Mouse (Mus musculus) hindbrain, embryonic 16.5 days (tissue): ENCODE results near the gene Map4k2. TPM values are rescaled to one million over a fixed set of nuclear protein-coding genes. Genes with fewer than 3 reads are reported as not detected.

Experiments
- ATAC-seq: fragments of 200-750 bp; cut with Nextera tagmentation; 2 replicates; pipeline ENCODE4 v1.8.0; 2017; ENCODE audit warnings: moderate TSS enrichment, moderate library complexity
- H3K27ac ChIP-seq: fragments of 300-500 bp; sonication (generic); 2 replicates; pipeline ENCODE4 v1.5.1; 2014; ENCODE audit warnings: low read depth, mild to moderate bottlenecking, control low read depth, low read length, moderate library complexity
- H3K27me3 ChIP-seq: fragments of 300-500 bp; sonication (generic); replicated peaks from 2 replicates; pipeline ENCODE4 v1.6.1; 2014; ENCODE audit warnings: low read length; ENCODE audit not compliant: control insufficient read depth, insufficient read depth
- H3K36me3 ChIP-seq: fragments of 300-500 bp; sonication (generic); 2 replicates; pipeline ENCODE4 v1.6.1; 2014; ENCODE audit warnings: mild to moderate bottlenecking, low read length, moderate library complexity, mixed read lengths; ENCODE audit not compliant: control insufficient read depth, insufficient read depth
- H3K4me1 ChIP-seq: fragments of 300-500 bp; sonication (generic); 2 replicates; pipeline ENCODE4 v1.6.1; 2014; ENCODE audit warnings: low read depth, low read length; ENCODE audit not compliant: control insufficient read depth, insufficient read depth
- H3K4me2 ChIP-seq: fragments of 300-500 bp; sonication (generic); 2 replicates; pipeline ENCODE4 v1.6.1; 2014; ENCODE audit warnings: mild to moderate bottlenecking, low read length, control low read depth, moderate library complexity
- H3K4me3 ChIP-seq: fragments of 300-500 bp; sonication (generic); 2 replicates; pipeline ENCODE4 v1.5.1; 2014; ENCODE audit warnings: mild to moderate bottlenecking, low read length, control low read depth, moderate library complexity
- H3K9ac ChIP-seq: fragments of 300-500 bp; sonication (generic); 2 replicates; pipeline ENCODE4 v1.6.1; 2014; ENCODE audit warnings: low read depth, mild to moderate bottlenecking, control low read depth, low read length, moderate library complexity
- H3K9me3 ChIP-seq: fragments of 300-500 bp; sonication (generic); 2 replicates; pipeline ENCODE4 v1.6.1; 2014; ENCODE audit warnings: mild to moderate bottlenecking, low read length, moderate library complexity; ENCODE audit not compliant: control insufficient read depth
- WGBS: fragments of 180-500 bp; shearing (Covaris S2); extraction: QIAGEN DNeasy Blood & Tissue Kit; methylation state at CpG from one replicate; pipeline ENCODE4 v1.1.7; 2014; 5-methylcytosine and 5-hydroxymethylcytosine counted together
- polyA plus RNA-seq: library from polyadenylated mRNA; unstranded; fragments of >200 nt; fragmentation: Nextera tagmentation; extraction: Ambion mirVana; gene quantifications from 2 replicates; pipeline ENCODE4 v1.2.1, GENCODE M21; 2015

Map4k2 gene
- polyA plus RNA-seq, 1 experiment from 2014 or later = 19.6 TPM

DNA sequence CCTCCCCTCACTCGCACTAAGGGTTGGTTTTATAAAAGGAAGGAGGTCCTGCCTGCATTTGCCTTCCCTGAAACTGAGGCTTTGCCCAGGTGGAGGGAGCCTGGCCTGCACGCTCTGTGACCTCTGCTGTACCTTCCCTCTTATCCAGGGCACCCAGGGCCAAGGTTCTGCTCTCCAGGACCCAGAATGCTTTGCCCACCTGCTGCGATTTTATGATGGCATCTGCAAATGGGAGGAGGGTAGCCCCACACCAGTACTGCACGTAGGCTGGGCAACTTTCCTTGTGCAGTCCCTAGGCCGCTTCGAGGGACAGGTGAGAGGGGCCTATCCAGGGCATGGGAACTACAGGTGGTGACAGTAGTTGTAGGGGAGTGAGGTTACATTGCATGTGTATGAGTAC is 1.7 kb upstream of the Map4k2 start:
- Histone ChIP-seq H3K9ac (no peak overlapping the region), H3K4me3 (no peak overlapping the region), H3K27me3 (no peaks in the 10 kb centered on the region), H3K9me3 (no peaks in the 10 kb centered on the region), H3K4me1 (peaks cover 33% of the 10 kb centered on the region), H3K36me3 (peaks cover 45% of the 10 kb centered on the region), H3K4me2 (no peak overlapping the region), H3K27ac (no peak overlapping the region)
- 96% methylated on average over 6 of the region's 6 CpGs for WGBS
- no peak for ATAC-seq

GRCm38 (mm10) chr19:6339890-6340504 is 938 bp upstream of the Map4k2 start:
- 0 out of 2 replicates have a peak overlapping the region, but pooled peaks have one; percentile 63 for H3K4me3 ChIP-seq
- ATAC-seq = no peak
- H3K9ac ChIP-seq = no peak overlapping the region
- no peaks in the 10 kb centered on the region for H3K9me3 ChIP-seq
- H3K27me3 ChIP-seq = no peaks in the 10 kb centered on the region
- WGBS = 76% methylated on average over 14 of the region's 15 CpGs
- H3K4me1 ChIP-seq = peaks cover 29% of the 10 kb centered on the region
- H3K4me2 ChIP-seq = no peak overlapping the region; the same call in 1 of the 2 replicates
- H3K36me3 ChIP-seq = peaks cover 48% of the 10 kb centered on the region
- peak overlapping the region; percentile 20; the same call in 1 of the 2 replicates for H3K27ac ChIP-seq

- H3K36me3 ChIP-seq = peaks cover 63% of the 10 kb centered on the region
- H3K4me1 ChIP-seq = peaks cover 22% of the 10 kb centered on the region
- peak overlapping the region; percentile 78 for H3K4me2 ChIP-seq
- peak overlapping the region; percentile 78 for H3K9ac ChIP-seq
- 18% methylated on average over 16 of the region's 23 CpGs for WGBS
- H3K4me3 ChIP-seq = peak overlapping the region; percentile 63
- H3K9me3 ChIP-seq = no peaks in the 10 kb centered on the region
- H3K27ac ChIP-seq = peak overlapping the region; percentile 52; the same call in 1 of the 2 replicates
- no peak for ATAC-seq
- no peaks in the 10 kb centered on the region for H3K27me3 ChIP-seq
These were observed 630 bp downstream of the Map4k2 start for GRCm38 (mm10) chr19:6341453-6342077.

- Histone ChIP-seq H3K4me1 (peaks cover 13% of the 10 kb centered on the region), H3K27me3 (no peaks in the 10 kb centered on the region), H3K27ac (no peak overlapping the region), H3K9ac (no peak overlapping the region), H3K4me3 (peak overlapping the region; percentile 63; the same call in 1 of the 2 replicates), H3K4me2 (peak overlapping the region; percentile 78; the same call in 1 of the 2 replicates), H3K36me3 (peaks cover 66% of the 10 kb centered on the region), H3K9me3 (no peaks in the 10 kb centered on the region)
- 79% methylated on average over 5 of the region's 5 CpGs for WGBS
- no peak for ATAC-seq
These were observed 1.5 kb downstream of the Map4k2 start for GRCm38 (mm10) chr19:6342276-6342933.

- Histone ChIP-seq H3K9ac (no peak overlapping the region), H3K4me3 (no peak overlapping the region), H3K9me3 (no peaks in the 10 kb centered on the region), H3K4me1 (peaks cover 12% of the 10 kb centered on the region), H3K27me3 (no peaks in the 10 kb centered on the region), H3K36me3 (peaks cover 61% of the 10 kb centered on the region), H3K4me2 (no peak overlapping the region), H3K27ac (no peak overlapping the region)
- 91% methylated on average over 19 of the region's 19 CpGs for WGBS
- ATAC-seq = no peak
These were observed 2.4 kb downstream of the Map4k2 start for GRCm38 (mm10) chr19:6343066-6343925.

GRCm38 (mm10) chr19:6343996-6344395 is 3.1 kb downstream of the Map4k2 start:
- 82% methylated on average over 5 of the region's 5 CpGs for WGBS
- no peak for ATAC-seq
- peaks cover 12% of the 10 kb centered on the region for H3K4me1 ChIP-seq
- no peak overlapping the region for H3K9ac ChIP-seq
- H3K27me3 ChIP-seq = no peaks in the 10 kb centered on the region
- peaks cover 54% of the 10 kb centered on the region for H3K36me3 ChIP-seq
- no peaks in the 10 kb centered on the region for H3K9me3 ChIP-seq
- no peak overlapping the region for H3K27ac ChIP-seq
- H3K4me3 ChIP-seq = no peak overlapping the region
- H3K4me2 ChIP-seq = no peak overlapping the region

- H3K4me2 ChIP-seq = no peak overlapping the region
- H3K27me3 ChIP-seq = no peaks in the 10 kb centered on the region
- peaks cover 8% of the 10 kb centered on the region for H3K4me1 ChIP-seq
- no peak for ATAC-seq
- H3K4me3 ChIP-seq = no peak overlapping the region
- peaks cover 42% of the 10 kb centered on the region for H3K36me3 ChIP-seq
- 90% methylated on average over 5 of the region's 5 CpGs for WGBS
- H3K27ac ChIP-seq = no peak overlapping the region
- H3K9me3 ChIP-seq = no peaks in the 10 kb centered on the region
- no peak overlapping the region for H3K9ac ChIP-seq
These were observed 5.1 kb downstream of the Map4k2 start for GRCm38 (mm10) chr19:6346023-6346422.

DNA sequence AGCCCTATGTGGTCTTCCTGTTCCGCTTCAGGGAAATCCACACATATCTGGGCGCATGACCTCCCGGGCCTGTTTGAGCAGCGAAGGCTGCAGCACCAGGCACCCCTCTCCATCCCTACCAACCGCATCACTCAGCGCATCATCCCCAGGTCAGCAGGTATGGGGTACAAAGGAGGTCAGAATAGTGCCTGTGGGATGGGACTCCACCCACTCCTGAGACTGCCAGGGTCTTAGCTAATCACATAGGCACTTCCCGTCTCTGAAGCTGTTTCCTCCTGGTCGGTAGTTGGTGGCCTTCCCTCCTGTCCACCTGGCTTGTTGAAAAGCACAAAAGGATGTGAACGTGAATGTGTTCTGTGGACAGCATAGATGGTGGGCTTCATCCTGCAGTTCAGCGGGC is 5.7 kb downstream of the Map4k2 start:
- Histone ChIP-seq H3K9ac (no peak overlapping the region), H3K27ac (no peak overlapping the region), H3K27me3 (no peaks in the 10 kb centered on the region), H3K4me2 (no peak overlapping the region), H3K4me3 (no peak overlapping the region), H3K36me3 (peaks cover 42% of the 10 kb centered on the region), H3K9me3 (no peaks in the 10 kb centered on the region), H3K4me1 (peaks cover 2% of the 10 kb centered on the region)
- WGBS = 88% methylated on average over 10 of the region's 10 CpGs
- no peak for ATAC-seq
